13 mouse cellular contexts compared by ENCODE assay signal in genomic region chr8:13028482-13028881, GRCm38 (mm10). TPM values are rescaled to one million over a fixed set of nuclear protein-coding genes. Genes with fewer than 3 reads are reported as not detected.
DNase-seq lines count a peak whose midpoint lies in the region; ATAC-seq and TF ChIP-seq lines count a peak whose summit lies in the region.
"Had no signal": no experiment of that assay in that cellular context is flagged by ENCODE, and none has a peak within 500 bp of the region (broad histone marks: within the 10 kb centered on the region; RNA-seq: fewer than 3 reads in every experiment).

No protein-coding gene starts in this region.

- no peaks in the 10 kb centered on the region for H3K27me3 ChIP-seq in forebrain, embryonic 16.5 days (replicated peaks; ENCODE audit: control insufficient read depth, insufficient read depth, low read length)
- no peaks in the 10 kb centered on the region for H3K27me3 ChIP-seq in hindbrain, embryonic 14.5 days (ENCODE audit: control insufficient read depth, insufficient read depth, low read length)
- no peaks in the 10 kb centered on the region for H3K27me3 ChIP-seq in kidney, embryonic 14.5 days (ENCODE audit: control insufficient read depth, insufficient read depth, low read length)
- H3K27me3 ChIP-seq: heart, embryonic 13.5 days had no signal

- ATAC-seq in forebrain, embryonic 16.5 days, result no peak
- no peak for ATAC-seq in hindbrain, embryonic 14.5 days (ENCODE audit: low FRiP score)
- ATAC-seq in kidney, embryonic 14.5 days (ENCODE audit: low FRiP score, low TSS enrichment), result no peak
- ATAC-seq: intestine, postnatal 0 days had no signal

- H3K4me2 ChIP-seq in forebrain, embryonic 16.5 days (ENCODE audit: low read length), result no peak overlapping the region
- no peak overlapping the region for H3K4me2 ChIP-seq in hindbrain, embryonic 14.5 days (replicated peaks)
- no peak overlapping the region for H3K4me2 ChIP-seq in kidney, embryonic 14.5 days (replicated peaks; ENCODE audit: low read depth, low read length)
- H3K4me2 ChIP-seq: heart, embryonic 13.5 days had no signal

- 18% methylated on average over 5 of the region's 5 CpGs for WGBS in bone marrow, adult 2 months
- 75% methylated on average over 5 of the region's 5 CpGs for WGBS in forebrain, embryonic 16.5 days
- WGBS in hindbrain, embryonic 14.5 days, result 84% methylated on average over 5 of the region's 5 CpGs
- WGBS in kidney, embryonic 14.5 days, result 75% methylated on average over 5 of the region's 5 CpGs

- peak overlapping the region; percentile 49 for H3K27ac ChIP-seq in bone marrow, adult 2 months (ENCODE audit: control insufficient read depth, insufficient read depth, low read depth, low read length, poor library complexity)
- no peak overlapping the region for H3K27ac ChIP-seq in forebrain, embryonic 16.5 days (ENCODE audit: low read length)
- H3K27ac ChIP-seq in hindbrain, embryonic 14.5 days, result no peak overlapping the region
- H3K27ac ChIP-seq in kidney, embryonic 14.5 days (ENCODE audit: low read depth, low read length), result no peak overlapping the region
- H3K27ac ChIP-seq: heart, embryonic 13.5 days had no signal

- H3K36me3 ChIP-seq in forebrain, embryonic 16.5 days (ENCODE audit: control insufficient read depth, insufficient read depth), result no peaks in the 10 kb centered on the region
- H3K36me3 ChIP-seq in hindbrain, embryonic 14.5 days (replicated peaks; ENCODE audit: control insufficient read depth, insufficient read depth), result no peaks in the 10 kb centered on the region
- no peaks in the 10 kb centered on the region for H3K36me3 ChIP-seq in kidney, embryonic 14.5 days (ENCODE audit: control insufficient read depth, insufficient read depth, low read length)
- H3K36me3 ChIP-seq: heart, embryonic 13.5 days had no signal

- no peak for TF ChIP-seq POLR2A in bone marrow, adult 2 months (IDR thresholded peaks at IDR 0.05; ENCODE audit: borderline replicate concordance, control insufficient read depth, low read depth, low read length)

- no peaks in the 10 kb centered on the region for H3K9me3 ChIP-seq in forebrain, embryonic 16.5 days (ENCODE audit: control insufficient read depth, low read length)
- no peaks in the 10 kb centered on the region for H3K9me3 ChIP-seq in hindbrain, embryonic 14.5 days (ENCODE audit: control insufficient read depth, low read length)
- no peaks in the 10 kb centered on the region for H3K9me3 ChIP-seq in kidney, embryonic 14.5 days (ENCODE audit: control insufficient read depth, low read length)
- H3K9me3 ChIP-seq: heart, embryonic 13.5 days had no signal

- H3K4me1 ChIP-seq in bone marrow, adult 2 months (ENCODE audit: control insufficient read depth, insufficient read depth, low read length), result peaks cover 10% of the 10 kb centered on the region; the same call in 1 of the 2 replicates
- no peaks in the 10 kb centered on the region for H3K4me1 ChIP-seq in forebrain, embryonic 16.5 days (replicated peaks; ENCODE audit: control insufficient read depth, insufficient read depth, low read length)
- no peaks in the 10 kb centered on the region for H3K4me1 ChIP-seq in hindbrain, embryonic 14.5 days (replicated peaks; ENCODE audit: control insufficient read depth, insufficient read depth, low read length)
- no peaks in the 10 kb centered on the region for H3K4me1 ChIP-seq in kidney, embryonic 14.5 days (ENCODE audit: control insufficient read depth, insufficient read depth, low read length)

- H3K9ac ChIP-seq in forebrain, embryonic 16.5 days (replicated peaks; ENCODE audit: low read depth, low read length), result no peak overlapping the region
- H3K9ac ChIP-seq in hindbrain, embryonic 14.5 days, result no peak overlapping the region
- H3K9ac ChIP-seq in kidney, embryonic 14.5 days (ENCODE audit: low read depth, low read length), result no peak overlapping the region
- H3K9ac ChIP-seq: heart, embryonic 13.5 days had no signal

- TF ChIP-seq CTCF in bone marrow, adult 2 months (IDR thresholded peaks at IDR 0.05; ENCODE audit: control insufficient read depth, insufficient read depth, low read length), result no peak

- no peak overlapping the region for H3K4me3 ChIP-seq in bone marrow, adult 2 months (replicated peaks; ENCODE audit: control insufficient read depth, low read depth, low read length)
- H3K4me3 ChIP-seq in forebrain, embryonic 16.5 days (replicated peaks; ENCODE audit: low read length), result no peak overlapping the region
- no peak overlapping the region for H3K4me3 ChIP-seq in hindbrain, embryonic 14.5 days (replicated peaks; ENCODE audit: low read length)
- H3K4me3 ChIP-seq in kidney, embryonic 14.5 days (ENCODE audit: low read length), result no peak overlapping the region
- H3K4me3 ChIP-seq: heart, embryonic 13.5 days had no signal

- peak; percentile 10 to 23 for DNase-seq in cerebellum, postnatal 14 days
- DNase-seq in layer of hippocampus, postnatal 36 days, result peak; percentile 46 to 55
- peak; percentile 71 to 88 for DNase-seq in lung, postnatal 4 days
- no peak for DNase-seq in hindbrain, embryonic 14.5 days (ENCODE audit: low spot score)
- DNase-seq: adrenal gland, postnatal 14 days; liver; retina, postnatal 1 day; thymus, postnatal 4 days had no signal

RNA-seq across cellular contexts. Expression of gene F7, which starts 2.6 kb away (rescaled TPM):
- 0.86 and 1.3 TPM in 2 replicates for polyA plus RNA-seq in bone marrow, adult 2 months (2011; ENCODE audit: insufficient read depth, insufficient read length, low replicate concordance, missing spikeins)
- under 1 TPM in 1 of 2 experiments, not detected in 1; 0.17 TPM for total RNA-seq in layer of hippocampus, postnatal 36 days (2021)
- not detected in 2 replicates for polyA plus RNA-seq in forebrain, embryonic 16.5 days (2015; fragmentation: Nextera tagmentation; extraction: Ambion mirVana)
- polyA plus RNA-seq in hindbrain, embryonic 14.5 days (2014; fragmentation: Nextera tagmentation; extraction: Ambion mirVana), result 0.10 TPM in 1 of 2 replicates, not detected in the other
- not detected in 2 replicates for polyA plus RNA-seq in kidney, embryonic 14.5 days (2014; fragmentation: Nextera tagmentation; extraction: Ambion mirVana)
- polyA plus RNA-seq: heart, embryonic 13.5 days had no signal

RNA-seq across cellular contexts. Expression of gene F10, which starts 8.6 kb away (rescaled TPM):
- 8.0 and 27.9 TPM in 2 replicates for polyA plus RNA-seq in bone marrow, adult 2 months (2011; ENCODE audit: insufficient read depth, insufficient read length, low replicate concordance, missing spikeins)
- not detected for total RNA-seq in layer of hippocampus, postnatal 36 days (2021)
- 0.19 and 0.24 TPM in 2 replicates for polyA plus RNA-seq in forebrain, embryonic 16.5 days (2015; fragmentation: Nextera tagmentation; extraction: Ambion mirVana)
- 0.08 and 0.26 TPM in 2 replicates for polyA plus RNA-seq in hindbrain, embryonic 14.5 days (2014; fragmentation: Nextera tagmentation; extraction: Ambion mirVana)
- polyA plus RNA-seq in kidney, embryonic 14.5 days (2014; fragmentation: Nextera tagmentation; extraction: Ambion mirVana), result 0.34 and 0.43 TPM in 2 replicates

RNA-seq across cellular contexts. Expression of gene Proz, which starts 32.2 kb away (rescaled TPM):
- 0.34 and 0.70 TPM in 2 replicates for polyA plus RNA-seq in bone marrow, adult 2 months (2011; ENCODE audit: insufficient read depth, insufficient read length, low replicate concordance, missing spikeins)
- total RNA-seq in layer of hippocampus, postnatal 36 days (2021), result not detected
- polyA plus RNA-seq in forebrain, embryonic 16.5 days (2015; fragmentation: Nextera tagmentation; extraction: Ambion mirVana), result 1.7 and 2.2 TPM in 2 replicates
- 0.86 and 0.90 TPM in 2 replicates for polyA plus RNA-seq in hindbrain, embryonic 14.5 days (2014; fragmentation: Nextera tagmentation; extraction: Ambion mirVana)
- polyA plus RNA-seq in kidney, embryonic 14.5 days (2014; fragmentation: Nextera tagmentation; extraction: Ambion mirVana), result 0.43 and 0.51 TPM in 2 replicates
